Comparison of ENCODE assay signal across 8 mouse cellular contexts in genomic region chr19:42147170-42147768, GRCm38 (mm10). TPM values are rescaled to one million over a fixed set of nuclear protein-coding genes. Genes with fewer than 3 reads are reported as not detected.
DNase-seq lines count a peak whose midpoint lies in the region; ATAC-seq and TF ChIP-seq lines count a peak whose summit lies in the region.

Marveld1 (plus strand) TSS chr19:42147400.

- peak within 1 kb of the TSS; percentile 77 for H3K4me3 ChIP-seq in embryonic facial prominence, embryonic 12.5 days
- H3K4me3 ChIP-seq in kidney, adult 2 months (ENCODE audit: insufficient read depth, low read depth, low read length) = peak within 1 kb of the TSS; percentile 76
- H3K4me3 ChIP-seq in neural tube, embryonic 14.5 days (ENCODE audit: low read depth, low read length) = peak within 1 kb of the TSS; percentile 53

- H3K36me3 ChIP-seq in embryonic facial prominence, embryonic 12.5 days = 0 out of 2 replicates have a peak, but pooled peaks cover 11% of the 10 kb centered on the region
- no peaks in the 10 kb centered on the region for H3K36me3 ChIP-seq in kidney, adult 2 months (ENCODE audit: control insufficient read depth, insufficient read depth, low read length)
- H3K36me3 ChIP-seq in neural tube, embryonic 14.5 days (ENCODE audit: control insufficient read depth, insufficient read depth, low read length) = no peaks in the 10 kb centered on the region

- 0 out of 2 replicates have a peak, but pooled peaks have one; percentile 4 for TF ChIP-seq CTCF in kidney, adult 2 months (conservative IDR thresholded peaks at IDR 0.05; ENCODE audit: insufficient read depth, insufficient read length, low read depth, low read length)

- peak; percentile 70 for ATAC-seq in embryonic facial prominence, embryonic 12.5 days (ENCODE audit: insufficient number of reproducible peaks, insufficient read depth, low FRiP score, low TSS enrichment)
- peak; percentile 54; the same call in 1 of the 2 replicates for ATAC-seq in neural tube, embryonic 14.5 days (ENCODE audit: low read depth)

- peak within 1 kb of the TSS; percentile 89 for H3K27ac ChIP-seq in embryonic facial prominence, embryonic 12.5 days
- H3K27ac ChIP-seq in kidney, adult 2 months (ENCODE audit: insufficient read depth, low read depth, low read length) = peak within 1 kb of the TSS; percentile 75
- H3K27ac ChIP-seq in neural tube, embryonic 14.5 days (ENCODE audit: low read depth, low read length) = peak within 1 kb of the TSS; percentile 60

- peak; percentile 59 for DNase-seq in right cerebral cortex, adult 18-20 months
- DNase-seq in right cerebral cortex, postnatal 36 days (ENCODE audit: low spot score in 2 of 2) = no peak
- peak; percentile 87 to 89 for DNase-seq in heart, adult 9 months (ENCODE audit: low spot score in 2 of 2)
- DNase-seq in kidney, adult 2 months = peak; percentile 82
- peak; percentile 93 to 95 for DNase-seq in lung, adult 18-20 months
- peak; percentile 49 to 60 for DNase-seq in thymus, postnatal 36 days

- peaks cover 32% of the 10 kb centered on the region for H3K4me1 ChIP-seq in embryonic facial prominence, embryonic 12.5 days
- H3K4me1 ChIP-seq in kidney, adult 2 months (ENCODE audit: control insufficient read depth, insufficient read depth, low read length) = peaks cover 10% of the 10 kb centered on the region
- H3K4me1 ChIP-seq in neural tube, embryonic 14.5 days (ENCODE audit: control insufficient read depth, insufficient read depth, low read length) = no peaks in the 10 kb centered on the region

- H3K9me3 ChIP-seq in embryonic facial prominence, embryonic 12.5 days = no peaks in the 10 kb centered on the region
- no peaks in the 10 kb centered on the region for H3K9me3 ChIP-seq in neural tube, embryonic 14.5 days (ENCODE audit: control insufficient read depth, low read length)

- H3K4me2 ChIP-seq in embryonic facial prominence, embryonic 12.5 days (replicated peaks) = peak within 1 kb of the TSS; percentile 81
- peak within 1 kb of the TSS; percentile 71 for H3K4me2 ChIP-seq in neural tube, embryonic 14.5 days (ENCODE audit: low read depth, low read length)

- H3K27me3 ChIP-seq in embryonic facial prominence, embryonic 12.5 days = no peaks in the 10 kb centered on the region
- no peaks in the 10 kb centered on the region for H3K27me3 ChIP-seq in kidney, adult 2 months (replicated peaks; ENCODE audit: control insufficient read depth, insufficient read depth, low read length)
- peaks cover 9% of the 10 kb centered on the region; the same call in 1 of the 2 replicates for H3K27me3 ChIP-seq in neural tube, embryonic 14.5 days (ENCODE audit: control insufficient read depth, insufficient read depth, low read length)

- H3K9ac ChIP-seq in embryonic facial prominence, embryonic 12.5 days = peak within 1 kb of the TSS; percentile 82
- H3K9ac ChIP-seq in neural tube, embryonic 14.5 days (replicated peaks; ENCODE audit: low read depth, low read length) = peak within 1 kb of the TSS; percentile 69

- peak; percentile 75 for TF ChIP-seq POLR2A in kidney, adult 2 months (IDR thresholded peaks at IDR 0.05; ENCODE audit: low read depth, low read length)

- WGBS in embryonic facial prominence, embryonic 12.5 days = under 1% methylated on average over 28 of the region's 57 CpGs
- WGBS in kidney, adult 2 months = 3% methylated on average over 35 of the region's 57 CpGs
- WGBS in neural tube, embryonic 14.5 days = 2% methylated on average over 25 of the region's 57 CpGs

RNA-seq across cellular contexts. Expression of gene Marveld1, which starts in this region (rescaled TPM):
- 10.8 and 16.8 TPM in 2 replicates for polyA plus RNA-seq in embryonic facial prominence, embryonic 12.5 days (2016; fragmentation: Nextera tagmentation; extraction: Ambion mirVana)
- polyA plus RNA-seq in kidney, adult 2 months (2012; rRNA removed) = 44.6 and 53.2 TPM in 2 replicates
- polyA plus RNA-seq in neural tube, embryonic 14.5 days (2014; fragmentation: Nextera tagmentation; extraction: Ambion mirVana) = 2.1 and 3.2 TPM in 2 replicates

Comparison
In these comparisons a context has a peak if more than half of its experiments do, and no peak if none do; other contexts are left out.
1. DNase-seq: peak in right cerebral cortex, adult 18-20 months (single experiment), heart, adult 9 months (2 of 2), kidney, adult 2 months (single experiment), lung, adult 18-20 months (2 of 2) and thymus, postnatal 36 days (2 of 2); none in right cerebral cortex, postnatal 36 days (0 of 2).
2. Peak in every context shown above with its lines, with median percentiles within 50 percentile points of each other: H3K27ac ChIP-seq and H3K4me3 ChIP-seq.